Mouse (Mus musculus) midbrain, embryonic 16.5 days (tissue): ENCODE measurements at regions not wholly inside any gene's neighbourhood (a gene's known extent, or its start where the extent isn't known, plus 50 kb on each side); places are given as distances from the start of the nearest gene placed in this dataset.

Experiments used
- ATAC-seq: fragments of 200-750 bp; cut with Nextera tagmentation; 2 replicates; pipeline ENCODE4 v1.8.0; 2017; ENCODE audit warnings: moderate TSS enrichment
- H3K27ac ChIP-seq: fragments of 300-500 bp; sonication (generic); 2 replicates; pipeline ENCODE4 v1.5.1; 2014; ENCODE audit warnings: mild to moderate bottlenecking, low read length, mixed read lengths
- H3K27me3 ChIP-seq: fragments of 300-500 bp; sonication (generic); 2 replicates; pipeline ENCODE4 v1.6.1; 2014; ENCODE audit warnings: low read depth, low read length, mixed read lengths; ENCODE audit not compliant: control insufficient read depth, insufficient read depth
- H3K36me3 ChIP-seq: fragments of 300-500 bp; sonication (generic); 2 replicates; pipeline ENCODE4 v1.6.1; 2014; ENCODE audit warnings: mild to moderate bottlenecking, low read length, moderate library complexity, mixed read lengths; ENCODE audit not compliant: control insufficient read depth, insufficient read depth
- H3K4me1 ChIP-seq: fragments of 300-500 bp; sonication (generic); 2 replicates; pipeline ENCODE4 v1.6.1; 2014; ENCODE audit warnings: mild to moderate bottlenecking, low read length, mixed read lengths; ENCODE audit not compliant: control insufficient read depth, insufficient read depth
- H3K4me2 ChIP-seq: fragments of 300-500 bp; sonication (generic); 2 replicates; pipeline ENCODE4 v1.6.1; 2014; ENCODE audit warnings: mild to moderate bottlenecking, low read length, mixed read lengths
- H3K4me3 ChIP-seq: fragments of 300-500 bp; sonication (generic); 2 replicates; pipeline ENCODE4 v1.5.1; 2014; ENCODE audit warnings: low read depth, mild to moderate bottlenecking, low read length, moderate library complexity, mixed read lengths
- H3K9ac ChIP-seq: fragments of 300-500 bp; sonication (generic); 2 replicates; pipeline ENCODE4 v1.6.1; 2014; ENCODE audit warnings: low read depth, low read length, mixed read lengths
- H3K9me3 ChIP-seq: fragments of 300-500 bp; sonication (generic); replicated peaks from 2 replicates; pipeline ENCODE4 v1.6.1; 2014; ENCODE audit warnings: mild to moderate bottlenecking, low read length, mixed read lengths; ENCODE audit not compliant: control insufficient read depth, poor library complexity, severe bottlenecking
- WGBS: fragments of 180-500 bp; shearing (Covaris S2); extraction: QIAGEN DNeasy Blood & Tissue Kit; methylation state at CpG from one replicate; pipeline ENCODE4 v1.1.7; 2014; 5-methylcytosine and 5-hydroxymethylcytosine counted together

DNA sequence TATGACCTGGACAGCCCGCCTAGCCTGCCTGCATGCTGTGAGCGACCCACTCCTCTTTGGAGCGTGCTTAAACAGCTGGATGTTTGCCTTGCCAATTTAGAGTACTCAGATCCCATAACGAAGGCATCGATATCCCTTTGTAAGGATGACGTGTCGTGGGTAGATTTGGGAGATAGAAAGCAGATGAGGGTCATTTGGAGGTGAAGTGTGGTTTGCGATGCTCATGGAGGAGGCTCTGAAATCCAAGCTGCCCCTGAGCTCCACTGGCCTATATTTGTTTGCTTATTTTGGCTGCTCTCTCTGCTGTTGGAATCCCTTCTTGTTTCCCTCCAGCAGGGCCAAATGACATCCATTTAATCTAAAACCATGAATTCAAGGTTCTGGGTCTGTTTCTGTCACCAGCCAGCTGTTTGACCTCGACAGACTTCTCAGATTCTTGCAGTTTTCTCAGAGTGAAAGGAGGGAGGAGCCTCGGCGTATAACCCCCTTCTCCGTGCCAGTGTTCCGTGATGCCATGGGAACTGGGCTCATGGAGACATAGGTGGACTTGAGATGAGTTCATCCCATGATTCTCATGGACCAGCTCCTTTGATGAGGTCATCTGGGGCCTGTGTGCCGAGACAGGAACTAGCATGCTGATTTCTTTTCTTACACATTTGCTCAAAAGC, 144.7 kb upstream of the Mki67 start:
- H3K4me3 ChIP-seq = no peak overlapping the region
- H3K36me3 ChIP-seq = no peaks in the 10 kb centered on the region
- H3K27me3 ChIP-seq = peaks cover 2% of the 10 kb centered on the region
- WGBS = 70% methylated on average over 14 of the region's 14 CpGs
- no peak for ATAC-seq
- H3K4me2 ChIP-seq = no peak overlapping the region
- no peaks in the 10 kb centered on the region for H3K9me3 ChIP-seq
- no peak overlapping the region for H3K9ac ChIP-seq
- H3K27ac ChIP-seq = no peak overlapping the region
- H3K4me1 ChIP-seq = no peaks in the 10 kb centered on the region

DNA sequence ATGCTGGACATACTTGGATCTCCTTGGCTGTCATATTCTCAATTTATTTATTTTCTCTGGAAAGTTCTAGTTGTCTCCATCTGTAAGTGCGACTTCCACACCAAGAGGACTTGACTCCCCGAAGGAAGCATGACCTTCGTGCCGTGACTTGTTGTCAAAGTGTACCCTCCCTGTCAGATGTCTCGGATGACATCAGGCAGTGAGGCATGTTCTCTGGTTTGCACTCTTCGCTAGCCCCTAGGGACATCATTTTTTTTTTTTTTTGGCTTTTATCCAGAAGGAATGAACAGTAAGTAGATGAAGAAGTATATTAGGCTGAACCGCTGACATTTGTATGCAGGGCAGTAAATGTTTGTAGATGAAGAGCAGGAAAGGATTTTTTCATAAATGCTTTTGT, 145.2 kb upstream of the Mki67 start:
- Histone ChIP-seq H3K4me2 (no peak overlapping the region), H3K4me3 (no peak overlapping the region), H3K36me3 (no peaks in the 10 kb centered on the region), H3K4me1 (no peaks in the 10 kb centered on the region), H3K9ac (no peak overlapping the region), H3K27ac (no peak overlapping the region), H3K27me3 (peaks cover 2% of the 10 kb centered on the region), H3K9me3 (no peaks in the 10 kb centered on the region)
- WGBS = 67% methylated on average over 7 of the region's 7 CpGs
- ATAC-seq = no peak

DNA sequence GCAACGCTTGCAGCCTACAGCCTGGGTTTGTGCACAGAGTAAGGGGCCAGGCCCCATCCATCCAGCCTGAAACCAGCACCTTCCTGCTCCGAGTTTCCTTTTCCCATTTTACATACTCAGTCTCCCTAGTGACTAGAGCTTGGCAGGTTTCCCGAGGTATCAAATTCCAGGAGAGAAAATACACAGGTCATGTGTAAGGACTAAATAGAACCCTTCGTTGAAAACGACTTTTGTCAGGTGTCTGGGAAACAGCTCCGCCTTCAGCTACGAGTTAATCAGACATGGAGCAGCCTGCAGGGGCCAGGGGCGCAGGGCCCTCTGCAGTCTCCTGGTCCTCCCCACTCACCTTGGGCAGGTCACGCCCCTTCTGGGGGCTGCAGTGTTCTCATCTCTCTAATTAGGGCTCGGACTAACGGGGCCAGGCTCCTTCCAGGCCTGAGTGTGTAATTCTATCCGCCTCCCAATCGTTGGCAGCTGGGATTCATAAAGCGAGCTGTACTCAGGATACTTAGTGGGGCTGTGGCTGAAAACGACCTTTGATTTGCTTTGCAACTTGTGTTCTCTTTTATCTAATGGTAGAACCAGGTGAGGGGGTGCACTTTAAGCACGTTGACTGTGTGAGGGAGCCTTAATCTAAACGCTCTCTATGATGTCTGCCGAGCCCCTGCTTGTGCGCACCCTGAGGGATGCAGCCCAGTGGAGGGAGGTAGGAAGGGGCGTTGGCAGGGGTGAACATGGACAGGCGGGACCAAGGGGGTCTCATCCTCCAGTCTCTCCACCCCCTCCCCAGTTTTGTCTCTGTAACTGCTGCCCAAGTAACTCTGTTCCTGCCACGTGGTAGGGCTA, 147.6 kb upstream of the Mki67 start:
- no peaks in the 10 kb centered on the region for H3K27me3 ChIP-seq
- H3K4me1 ChIP-seq = no peaks in the 10 kb centered on the region
- no peaks in the 10 kb centered on the region for H3K9me3 ChIP-seq
- no peak overlapping the region for H3K9ac ChIP-seq
- H3K36me3 ChIP-seq = no peaks in the 10 kb centered on the region
- no peak overlapping the region for H3K4me2 ChIP-seq
- ATAC-seq = no peak
- H3K4me3 ChIP-seq = no peak overlapping the region
- WGBS = 57% methylated on average over 22 of the region's 22 CpGs
- H3K27ac ChIP-seq = no peak overlapping the region

DNA sequence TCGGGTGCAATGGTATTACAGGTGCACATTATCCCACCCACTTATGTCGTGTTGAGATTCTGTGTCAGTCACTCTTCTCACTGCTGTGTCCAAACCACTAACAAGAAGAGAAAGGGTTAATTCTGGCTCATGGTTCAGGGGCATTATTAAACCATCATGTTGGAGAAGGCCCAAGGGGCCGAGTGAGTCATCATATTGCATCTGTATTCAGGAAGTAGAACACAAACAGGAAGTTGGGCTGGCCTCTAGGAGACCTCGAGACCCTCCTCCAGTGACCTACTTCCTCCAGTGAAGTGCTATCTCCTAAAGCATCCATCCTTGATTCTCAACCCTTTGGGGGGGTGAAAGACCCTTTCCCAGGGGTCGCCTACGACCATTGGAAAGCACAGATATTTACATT, 154.8 kb upstream of the Mki67 start:
- Histone ChIP-seq H3K9ac (no peak overlapping the region), H3K36me3 (no peaks in the 10 kb centered on the region), H3K4me1 (no peaks in the 10 kb centered on the region), H3K9me3 (no peaks in the 10 kb centered on the region), H3K27ac (no peak overlapping the region), H3K4me3 (no peak overlapping the region), H3K27me3 (no peaks in the 10 kb centered on the region), H3K4me2 (no peak overlapping the region)
- 85% methylated on average over 6 of the region's 6 CpGs for WGBS
- ATAC-seq = no peak

DNA sequence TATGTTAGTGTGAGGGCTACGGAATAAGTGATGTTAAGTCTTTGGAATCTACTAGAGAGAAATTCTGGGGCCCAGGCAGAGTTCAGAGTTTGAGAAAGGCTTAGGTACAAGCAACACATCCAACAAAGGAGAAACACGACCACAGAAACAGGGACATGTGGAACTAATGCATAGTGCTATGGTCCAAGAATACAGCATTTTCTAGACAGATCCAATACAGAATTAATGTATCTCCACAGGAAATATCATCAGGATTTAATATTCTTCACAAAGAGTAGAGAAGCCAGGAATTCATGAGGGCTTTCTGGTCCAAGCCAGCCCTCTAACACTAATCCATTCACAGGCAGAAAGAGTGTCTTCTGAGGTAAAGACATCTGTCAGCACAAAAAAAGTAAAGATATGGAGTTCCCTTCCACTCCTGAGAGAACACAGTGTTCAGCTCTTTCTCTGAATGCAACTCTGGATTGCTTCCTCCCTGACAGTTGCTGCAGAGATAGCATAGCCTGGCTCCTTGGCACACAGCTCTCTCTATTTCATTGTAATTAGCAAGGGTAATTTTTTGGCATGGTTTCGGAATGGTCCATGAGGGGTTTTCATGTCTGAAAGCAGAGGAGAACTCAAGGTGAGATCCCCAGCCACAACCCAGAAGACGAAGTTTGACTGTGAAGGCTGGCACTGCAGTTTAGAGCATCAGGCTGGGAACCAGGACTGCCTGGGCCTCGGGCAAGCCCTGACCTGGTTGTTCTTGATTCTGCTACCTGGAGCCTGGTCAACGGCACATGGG, 161.1 kb upstream of the Mki67 start:
- whole genome bisulfite sequencing = 74% methylated on average over 6 of the region's 6 CpGs
- Histone ChIP-seq H3K27ac (no peak overlapping the region), H3K9ac (no peak overlapping the region), H3K27me3 (no peaks in the 10 kb centered on the region), H3K4me1 (no peaks in the 10 kb centered on the region), H3K4me2 (no peak overlapping the region), H3K4me3 (no peak overlapping the region), H3K36me3 (no peaks in the 10 kb centered on the region), H3K9me3 (no peaks in the 10 kb centered on the region)
- ATAC-seq = no peak

DNA sequence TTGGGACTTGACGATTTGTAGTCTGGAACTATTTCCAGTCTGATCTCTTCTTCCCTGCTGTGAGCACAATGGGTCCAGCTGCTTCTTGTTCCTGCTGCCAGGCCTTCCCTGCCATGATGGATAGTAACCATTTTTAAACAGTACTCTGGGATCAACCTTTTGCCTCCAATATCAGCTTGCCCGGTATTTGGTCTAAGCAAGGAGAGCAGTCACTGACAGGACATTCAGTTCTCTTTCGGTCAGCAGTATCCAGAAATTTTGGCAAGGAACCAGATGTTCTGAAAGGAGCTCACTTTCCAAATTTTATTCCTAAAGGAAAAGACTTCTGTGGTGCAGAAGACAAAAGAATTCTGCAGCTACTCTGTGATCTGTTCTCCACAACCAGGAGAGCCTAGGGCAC, 162.6 kb upstream of the Mki67 start:
- Histone ChIP-seq H3K9ac (no peak overlapping the region), H3K4me2 (no peak overlapping the region), H3K4me3 (no peak overlapping the region), H3K4me1 (no peaks in the 10 kb centered on the region), H3K27ac (no peak overlapping the region), H3K27me3 (no peaks in the 10 kb centered on the region), H3K36me3 (no peaks in the 10 kb centered on the region), H3K9me3 (no peaks in the 10 kb centered on the region)
- no peak for ATAC-seq
- WGBS = 72% methylated on average over 3 of the region's 3 CpGs

DNA sequence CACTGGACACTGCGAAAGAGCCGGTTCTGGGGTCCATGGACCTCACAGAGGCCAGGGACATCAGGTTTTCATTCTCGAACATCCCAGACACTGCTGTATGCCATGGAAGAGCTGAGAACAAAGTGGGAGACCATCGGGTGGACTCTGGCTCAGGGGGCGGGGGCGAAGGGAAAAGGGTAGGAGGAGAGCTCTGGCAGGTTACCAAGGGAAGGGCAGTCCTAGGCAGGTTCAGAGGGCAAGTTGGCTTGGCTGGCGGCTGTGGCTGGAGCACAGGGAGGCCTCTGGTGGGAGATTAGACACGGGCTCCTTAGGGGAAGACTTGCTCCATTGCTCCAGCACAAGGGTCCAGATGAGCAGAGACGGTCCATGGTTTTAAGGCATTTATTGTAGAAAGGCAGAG, 164.3 kb upstream of the Mki67 start:
- no peaks in the 10 kb centered on the region for H3K4me1 ChIP-seq
- H3K9ac ChIP-seq = no peak overlapping the region
- H3K27ac ChIP-seq = no peak overlapping the region
- no peaks in the 10 kb centered on the region for H3K27me3 ChIP-seq
- ATAC-seq = no peak
- H3K36me3 ChIP-seq = no peaks in the 10 kb centered on the region
- H3K4me2 ChIP-seq = no peak overlapping the region
- no peaks in the 10 kb centered on the region for H3K9me3 ChIP-seq
- 87% methylated on average over 9 of the region's 9 CpGs for WGBS
- no peak overlapping the region for H3K4me3 ChIP-seq

DNA sequence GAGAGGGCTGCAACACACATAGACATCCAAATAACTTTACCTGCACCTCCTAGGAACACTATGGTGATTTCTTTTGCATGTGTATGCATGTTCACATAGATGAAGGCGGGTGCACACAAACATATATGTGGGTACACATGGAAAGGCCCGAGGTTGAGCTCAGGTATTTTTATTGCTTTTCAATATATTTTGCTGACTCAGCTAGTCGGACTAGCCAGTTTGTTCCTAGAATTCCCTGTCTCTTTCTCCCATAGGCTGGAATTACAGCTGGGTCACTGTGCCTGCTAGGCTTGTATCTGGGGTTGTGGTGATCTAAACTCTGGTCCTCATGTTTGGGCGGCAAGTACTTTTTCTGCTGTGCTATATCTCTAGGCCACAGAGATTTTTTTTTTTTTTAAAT, 166.1 kb upstream of the Mki67 start:
- Histone ChIP-seq H3K4me1 (no peaks in the 10 kb centered on the region), H3K9ac (no peak overlapping the region), H3K27ac (no peak overlapping the region), H3K4me3 (no peak overlapping the region), H3K27me3 (no peaks in the 10 kb centered on the region), H3K4me2 (no peak overlapping the region), H3K9me3 (no peaks in the 10 kb centered on the region), H3K36me3 (no peaks in the 10 kb centered on the region)
- 95% methylated on average over 4 of the region's 4 CpGs for WGBS
- ATAC-seq = no peak

DNA sequence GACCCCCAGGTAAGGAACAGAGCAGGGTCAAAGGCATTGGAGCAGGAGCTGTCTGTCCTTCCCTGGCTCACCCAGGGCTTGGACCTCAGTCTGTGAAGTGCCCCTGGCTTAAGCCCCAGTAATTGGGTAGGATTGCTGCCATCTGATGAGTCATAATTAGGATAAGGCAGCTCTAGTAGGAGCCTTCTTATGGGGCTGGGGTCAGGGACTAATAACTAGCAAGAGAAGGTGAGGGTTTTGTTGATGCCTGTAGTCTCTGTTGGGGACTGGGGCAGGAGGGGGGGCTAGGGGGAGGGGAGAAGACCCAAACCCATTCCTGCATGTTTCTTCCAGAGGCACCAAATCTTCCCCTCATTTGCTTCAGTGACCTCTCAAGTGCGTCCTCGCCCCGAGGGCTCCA, 172.4 kb upstream of the Mki67 start:
- no peaks in the 10 kb centered on the region for H3K9me3 ChIP-seq
- H3K4me3 ChIP-seq = no peak overlapping the region; the same call in 1 of the 2 replicates
- H3K27me3 ChIP-seq = no peaks in the 10 kb centered on the region
- ATAC-seq = no peak
- peaks cover 8% of the 10 kb centered on the region for H3K4me1 ChIP-seq
- H3K4me2 ChIP-seq = peak overlapping the region; percentile 41
- 6% methylated on average over 3 of the region's 3 CpGs for WGBS
- H3K36me3 ChIP-seq = no peaks in the 10 kb centered on the region
- no peak overlapping the region; the same call in 1 of the 2 replicates for H3K27ac ChIP-seq
- H3K9ac ChIP-seq = peak overlapping the region; percentile 23; the same call in 1 of the 2 replicates
